ENCODE assay signal across 12 mouse cellular contexts in the genomic region with DNA sequence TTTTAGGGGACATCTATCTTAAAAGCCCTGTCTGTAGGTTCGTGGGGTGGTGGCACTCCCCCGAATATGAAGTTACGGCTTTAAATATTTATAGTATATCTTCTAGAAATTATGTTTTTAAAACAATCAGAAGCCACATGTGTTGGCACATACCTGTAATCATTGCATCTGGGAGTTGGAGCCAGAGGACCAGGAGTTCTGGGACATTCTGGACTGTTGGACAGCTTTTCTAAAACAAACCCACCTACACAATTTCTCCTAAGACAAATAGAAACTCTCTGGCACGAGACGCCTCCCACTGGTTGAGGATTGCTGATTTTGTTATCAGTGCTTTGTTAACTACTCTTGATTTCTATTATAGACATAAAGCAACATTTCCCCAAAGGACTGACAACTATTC. TPM values are rescaled to one million over a fixed set of nuclear protein-coding genes. Genes with fewer than 3 reads are reported as not detected.
DNase-seq lines count a peak whose midpoint lies in the region; ATAC-seq and TF ChIP-seq lines count a peak whose summit lies in the region.
"Had no signal": no experiment of that assay in that cellular context is flagged by ENCODE, and none has a peak within 500 bp of the region (broad histone marks: within the 10 kb centered on the region; RNA-seq: fewer than 3 reads in every experiment).

No protein-coding gene starts in this region.

- H3K9me3 ChIP-seq in hindbrain, embryonic 10.5 days = no peaks in the 10 kb centered on the region
- H3K9me3 ChIP-seq in hindbrain, postnatal 0 days (ENCODE audit: low read length) = no peaks in the 10 kb centered on the region
- no peaks in the 10 kb centered on the region for H3K9me3 ChIP-seq in midbrain, embryonic 11.5 days (ENCODE audit: control insufficient read depth, low read length)
- no peaks in the 10 kb centered on the region for H3K9me3 ChIP-seq in midbrain, embryonic 16.5 days (replicated peaks; ENCODE audit: control insufficient read depth, low read length, poor library complexity, severe bottlenecking)
- H3K9me3 ChIP-seq: embryonic facial prominence, embryonic 12.5 days; forebrain, embryonic 10.5 days; forebrain, embryonic 12.5 days had no signal

- no peak for ATAC-seq in hindbrain, postnatal 0 days
- ATAC-seq in midbrain, embryonic 11.5 days (ENCODE audit: low FRiP score) = no peak
- no peak for ATAC-seq in midbrain, embryonic 16.5 days
- no peak for ATAC-seq in frontal cortex, adult (ENCODE audit: low TSS enrichment)

- WGBS in hindbrain, embryonic 10.5 days = 79% methylated on average over 5 of the region's 5 CpGs
- 70% methylated on average over 5 of the region's 5 CpGs for WGBS in hindbrain, postnatal 0 days
- 69% methylated on average over 5 of the region's 5 CpGs for WGBS in midbrain, embryonic 11.5 days
- WGBS in midbrain, embryonic 16.5 days = 74% methylated on average over 5 of the region's 5 CpGs

- DNase-seq in hindbrain, embryonic 10.5 days (ENCODE audit: low spot score) = no peak
- DNase-seq in hindbrain, postnatal 0 days (ENCODE audit: low spot score) = no peak
- DNase-seq in midbrain, embryonic 11.5 days (ENCODE audit: low spot score, missing footprints) = peak; percentile 71
- DNase-seq in fat pad, adult 2 months (ENCODE audit: extremely low read depth, low read depth, low spot score) = peak; percentile 72
- DNase-seq in right cerebral cortex, adult 2 months (ENCODE audit: low spot score in 2 of 2) = no peak
- DNase-seq: cerebellum, adult 9-11 months had no signal

- no peak for TF ChIP-seq CTCF in hindbrain, postnatal 0 days (IDR thresholded peaks at IDR 0.05; ENCODE audit: low read depth)

- H3K4me3 ChIP-seq in hindbrain, embryonic 10.5 days = no peak overlapping the region
- no peak overlapping the region for H3K4me3 ChIP-seq in hindbrain, postnatal 0 days (ENCODE audit: low read length)
- H3K4me3 ChIP-seq in midbrain, embryonic 11.5 days (ENCODE audit: low read depth, low read length) = no peak overlapping the region
- no peak overlapping the region for H3K4me3 ChIP-seq in midbrain, embryonic 16.5 days (ENCODE audit: low read depth, low read length)

- no peaks in the 10 kb centered on the region for H3K36me3 ChIP-seq in hindbrain, embryonic 10.5 days
- H3K36me3 ChIP-seq in hindbrain, postnatal 0 days (ENCODE audit: insufficient read depth, low read length) = no peaks in the 10 kb centered on the region
- no peaks in the 10 kb centered on the region for H3K36me3 ChIP-seq in midbrain, embryonic 11.5 days (ENCODE audit: control insufficient read depth, insufficient read depth, low read length)
- H3K36me3 ChIP-seq in midbrain, embryonic 16.5 days (ENCODE audit: control insufficient read depth, insufficient read depth, low read length) = no peaks in the 10 kb centered on the region
- H3K36me3 ChIP-seq: embryonic facial prominence, embryonic 12.5 days; forebrain, embryonic 10.5 days; forebrain, embryonic 12.5 days had no signal

- no peak overlapping the region for H3K9ac ChIP-seq in hindbrain, postnatal 0 days (replicated peaks; ENCODE audit: low read length)
- no peak overlapping the region for H3K9ac ChIP-seq in midbrain, embryonic 11.5 days (ENCODE audit: low read length)
- H3K9ac ChIP-seq in midbrain, embryonic 16.5 days (ENCODE audit: low read depth, low read length) = no peak overlapping the region

- H3K4me1 ChIP-seq in hindbrain, embryonic 10.5 days (replicated peaks) = peaks cover 68% of the 10 kb centered on the region
- peaks cover 6% of the 10 kb centered on the region; the same call in 1 of the 2 replicates for H3K4me1 ChIP-seq in hindbrain, postnatal 0 days (ENCODE audit: insufficient read depth, low read length)
- H3K4me1 ChIP-seq in midbrain, embryonic 11.5 days (ENCODE audit: control insufficient read depth, insufficient read depth, low read length) = peaks cover 28% of the 10 kb centered on the region
- peaks cover 13% of the 10 kb centered on the region for H3K4me1 ChIP-seq in midbrain, embryonic 16.5 days (ENCODE audit: control insufficient read depth, insufficient read depth, low read length)

- H3K27me3 ChIP-seq in hindbrain, embryonic 10.5 days (ENCODE audit: insufficient read depth, poor library complexity, severe bottlenecking) = no peaks in the 10 kb centered on the region
- H3K27me3 ChIP-seq in hindbrain, postnatal 0 days (ENCODE audit: insufficient read depth, low read length) = no peaks in the 10 kb centered on the region
- no peaks in the 10 kb centered on the region for H3K27me3 ChIP-seq in midbrain, embryonic 11.5 days (ENCODE audit: control insufficient read depth, insufficient read depth, low read length)
- H3K27me3 ChIP-seq in midbrain, embryonic 16.5 days (ENCODE audit: control insufficient read depth, insufficient read depth, low read depth, low read length) = no peaks in the 10 kb centered on the region
- H3K27me3 ChIP-seq: embryonic facial prominence, embryonic 12.5 days had no signal

- H3K27ac ChIP-seq in hindbrain, embryonic 10.5 days = peak overlapping the region; percentile 46
- H3K27ac ChIP-seq in hindbrain, postnatal 0 days = no peak overlapping the region
- H3K27ac ChIP-seq in midbrain, embryonic 11.5 days (ENCODE audit: low read depth, low read length) = no peak overlapping the region
- H3K27ac ChIP-seq in midbrain, embryonic 16.5 days (ENCODE audit: low read length) = no peak overlapping the region
- H3K27ac ChIP-seq: forebrain, embryonic 12.5 days had no signal

- no peak overlapping the region for H3K4me2 ChIP-seq in hindbrain, postnatal 0 days (ENCODE audit: low read depth, low read length)
- H3K4me2 ChIP-seq in midbrain, embryonic 11.5 days = no peak overlapping the region
- no peak overlapping the region for H3K4me2 ChIP-seq in midbrain, embryonic 16.5 days (ENCODE audit: low read length)

RNA-seq across cellular contexts. Expression of gene Nhsl1, which starts 11.7 kb away (rescaled TPM):
- polyA plus RNA-seq in hindbrain, embryonic 10.5 days (2016; fragmentation: Nextera tagmentation; extraction: Ambion mirVana) = 15.2 and 15.7 TPM in 2 replicates
- 29.6 and 38.9 TPM in 2 replicates for total RNA-seq in hindbrain, postnatal 0 days (2014; rRNA removed)
- 11.9 and 12.0 TPM in 2 replicates for polyA plus RNA-seq in hindbrain, postnatal 0 days (2015; fragmentation: Nextera tagmentation; extraction: Ambion mirVana)
- polyA plus RNA-seq in midbrain, embryonic 11.5 days (2014; fragmentation: Nextera tagmentation; extraction: Ambion mirVana) = 14.6 and 15.3 TPM in 2 replicates
- polyA plus RNA-seq in midbrain, embryonic 16.5 days (2015; fragmentation: Nextera tagmentation; extraction: Ambion mirVana) = 9.2 and 11.5 TPM in 2 replicates
- total RNA-seq: MEL had no signal

Comparison
In these comparisons a context has a peak if more than half of its experiments do, and no peak if none do; other contexts are left out.
1. DNase-seq: peak in midbrain, embryonic 11.5 days (single experiment) and fat pad, adult 2 months (single experiment); none in hindbrain, embryonic 10.5 days (single experiment), hindbrain, postnatal 0 days (single experiment) and right cerebral cortex, adult 2 months (0 of 2).